Mouse (Mus musculus): ENCODE measurements around the gene Dapk1.

The Dapk1 gene

DNA sequence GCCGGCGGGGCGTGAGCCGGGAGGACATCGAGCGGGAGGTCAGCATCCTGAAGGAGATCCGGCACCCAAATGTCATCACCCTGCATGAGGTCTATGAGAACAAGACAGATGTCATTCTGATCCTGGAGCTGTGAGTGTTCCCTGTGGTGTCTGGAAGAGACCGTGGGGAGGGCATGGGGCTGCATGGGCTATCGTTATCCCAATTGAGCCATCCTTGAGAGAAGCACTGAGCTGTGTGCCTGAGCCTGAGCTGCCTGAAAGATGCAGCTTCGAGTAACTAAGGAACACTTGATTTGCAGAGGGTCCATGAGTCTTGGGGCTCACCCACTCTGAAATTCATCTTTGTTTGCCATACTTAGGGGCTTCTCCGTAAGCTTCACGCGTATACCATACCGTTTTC is 94.6 kb downstream of the Dapk1 start:
- no peak for DNase-seq

DNA sequence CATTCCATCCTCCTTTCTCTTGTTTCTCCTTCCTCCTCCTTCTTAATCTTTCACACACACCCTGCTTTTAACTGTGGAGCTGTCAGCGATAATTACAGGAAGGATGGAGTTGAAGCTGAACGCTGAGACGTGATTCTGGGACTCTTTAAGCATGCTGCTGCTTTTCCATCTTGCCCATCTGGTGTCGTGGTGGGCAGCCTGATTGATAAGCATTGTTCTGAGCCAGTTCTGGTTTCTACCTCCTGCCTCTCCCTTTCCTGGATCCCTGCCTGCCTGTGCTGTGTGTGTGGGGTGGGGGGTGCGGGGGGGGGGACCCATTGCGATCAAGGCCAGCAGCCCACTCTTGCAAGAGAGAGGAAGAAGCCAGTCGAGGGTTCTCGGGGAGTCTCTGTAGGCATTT is 95.0 kb downstream of the Dapk1 start:
- DNase-seq = no peak

- no peak for DNase-seq
Measured at GRCm38 (mm10) chr13:60698021-60698420, 96.3 kb downstream of the Dapk1 start.

- no peak for DNase-seq
Measured at GRCm38 (mm10) chr13:60701671-60702171, 100.0 kb downstream of the Dapk1 start.

- peak; percentile 55 for DNase-seq
Measured at GRCm38 (mm10) chr13:60707541-60708468, 106.1 kb downstream of the Dapk1 start.

DNA sequence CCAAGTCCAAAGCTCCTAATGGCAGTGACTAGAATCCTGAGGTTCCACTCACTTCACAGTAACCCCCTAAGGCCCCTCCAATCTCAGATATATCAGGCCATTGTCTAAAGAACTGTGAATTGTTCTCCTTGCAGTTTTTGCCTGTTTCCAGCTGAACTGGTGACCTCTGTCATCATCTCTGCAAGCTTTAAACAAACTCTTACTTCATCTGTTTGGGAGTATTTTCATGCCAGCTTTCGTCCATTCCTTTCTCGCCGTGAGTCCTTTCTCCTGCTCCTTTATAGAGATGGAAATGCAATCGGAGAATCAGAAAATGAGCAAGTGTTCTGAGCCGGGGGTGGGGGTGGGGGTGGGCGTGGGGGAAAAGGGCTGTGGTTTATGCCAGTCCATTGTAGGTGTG is 107.4 kb downstream of the Dapk1 start:
- DNase-seq = no peak

DNA sequence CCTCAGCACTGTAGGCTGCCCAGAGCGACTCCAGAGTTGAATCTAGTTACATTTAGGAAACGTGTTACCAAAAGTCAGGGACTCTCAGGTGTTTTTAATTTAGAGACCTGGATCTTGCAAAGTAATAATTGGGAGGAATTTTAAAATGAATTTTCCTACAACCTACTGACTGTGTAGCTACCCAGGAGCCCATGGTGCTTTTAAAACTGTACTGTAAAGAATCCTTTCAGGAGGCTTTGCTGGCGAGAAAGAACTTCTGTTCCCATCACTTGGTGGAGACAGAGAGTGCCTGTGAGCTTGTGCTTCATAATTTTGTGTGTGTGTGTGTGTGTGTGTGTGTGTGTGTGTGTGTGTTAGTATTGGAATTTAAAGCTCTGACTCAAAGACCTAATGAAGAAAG is 109.2 kb downstream of the Dapk1 start:
- DNase-seq = no peak

GRCm38 (mm10) chr13:60713537-60713936 is 111.8 kb downstream of the Dapk1 start:
- no peak for DNase-seq

DNA sequence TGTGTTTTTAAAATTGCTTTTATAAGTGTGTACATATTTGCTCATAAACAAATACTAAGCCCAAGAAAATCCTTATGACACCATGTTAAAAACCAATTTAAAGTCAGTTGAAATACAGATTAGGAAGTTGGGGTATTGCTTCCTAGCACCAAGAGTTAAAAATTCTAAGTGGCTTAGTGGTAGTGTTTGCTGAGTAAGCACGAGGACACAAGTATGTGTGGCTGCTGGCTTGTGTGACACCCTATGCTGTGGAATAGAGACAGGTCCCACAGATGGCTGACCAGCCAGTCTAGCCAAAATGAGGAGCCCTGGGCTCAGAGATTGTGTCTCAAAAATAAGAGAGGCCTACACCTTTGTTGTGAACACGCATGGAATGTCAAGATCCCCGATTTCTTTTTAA is 114.4 kb downstream of the Dapk1 start:
- DNase-seq = no peak

GRCm38 (mm10) chr13:60717421-60717820 is 115.7 kb downstream of the Dapk1 start:
- DNase-seq = no peak

GRCm38 (mm10) chr13:60719581-60719980 is 117.8 kb downstream of the Dapk1 start:
- DNase-seq = no peak

DNA sequence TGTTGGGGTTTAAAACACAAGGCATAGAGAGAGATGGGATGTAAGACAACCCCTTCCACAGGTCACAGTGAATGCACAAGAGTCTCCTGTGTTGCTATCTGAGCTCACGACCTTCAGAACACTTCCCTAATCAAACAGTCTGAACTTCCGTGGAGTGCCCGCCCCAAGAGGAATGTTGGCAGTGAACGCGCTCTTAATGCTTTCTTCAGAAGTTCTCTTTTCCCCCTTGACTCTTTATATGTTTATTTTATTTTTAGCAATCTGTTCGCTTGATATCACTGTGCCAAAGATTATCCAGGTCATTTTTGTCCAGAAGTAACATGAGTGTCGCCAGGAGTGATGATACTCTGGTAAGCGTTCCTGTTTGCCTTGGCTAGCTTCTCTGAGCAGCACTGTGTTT is 121.0 kb downstream of the Dapk1 start:
- no peak for DNase-seq

DNA sequence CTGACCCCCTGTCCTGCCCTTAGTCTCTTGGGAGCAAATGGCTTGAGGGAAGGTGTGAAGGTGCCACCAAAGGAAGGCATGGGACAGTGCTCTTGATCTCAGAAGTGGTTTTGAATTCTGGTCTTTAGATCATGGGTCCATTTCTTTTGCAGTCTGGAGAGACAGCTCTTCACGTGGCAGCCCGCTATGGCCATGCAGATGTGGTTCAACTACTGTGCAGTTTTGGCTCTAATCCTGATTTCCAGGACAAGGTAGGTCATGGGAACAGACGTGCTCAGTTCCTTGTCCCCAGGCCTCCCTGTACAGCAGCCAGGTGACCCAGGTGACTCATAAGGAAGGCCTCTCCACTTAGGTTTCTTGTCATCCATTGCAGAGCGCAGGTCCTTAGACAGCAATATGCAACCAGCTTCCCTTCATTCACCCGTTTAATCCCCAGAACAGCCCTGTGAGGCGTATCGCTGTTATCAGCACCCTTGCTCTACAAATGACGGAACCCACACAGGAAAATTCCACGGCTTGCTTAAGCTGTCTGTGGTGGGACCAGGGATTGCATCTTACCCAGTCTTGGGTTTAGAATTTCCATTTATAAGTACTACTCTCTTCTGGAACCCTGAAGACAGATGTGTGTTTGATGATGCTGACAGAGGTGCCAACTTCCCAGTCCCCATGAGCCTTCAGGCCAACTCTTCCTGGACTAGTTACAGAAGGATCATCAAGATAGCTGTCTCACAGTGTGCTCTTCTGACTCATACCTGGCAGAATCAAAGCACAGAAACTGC is 126.7 kb downstream of the Dapk1 start:
- DNase-seq = no peak

DNA sequence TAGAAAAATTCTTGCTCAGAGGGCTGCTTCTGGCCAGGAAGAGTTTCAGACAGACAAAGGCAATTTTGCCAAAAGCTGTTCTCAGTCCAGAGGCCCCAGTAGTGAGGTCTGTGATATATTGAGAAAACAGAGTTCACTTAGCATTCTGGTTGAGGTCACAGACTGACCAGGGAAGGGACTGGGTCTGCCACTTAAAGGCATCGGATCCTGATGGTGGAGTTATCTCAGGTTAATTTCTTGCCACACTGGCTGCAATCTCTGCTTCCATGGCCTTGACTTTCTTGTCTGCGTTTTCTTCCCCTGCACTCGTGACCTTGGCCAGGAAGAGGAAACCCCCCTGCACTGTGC is 127.3 kb downstream of the Dapk1 start:
- no peak for DNase-seq

- DNase-seq = no peak
Measured at GRCm38 (mm10) chr13:60730587-60730986, 128.8 kb downstream of the Dapk1 start.

DNA sequence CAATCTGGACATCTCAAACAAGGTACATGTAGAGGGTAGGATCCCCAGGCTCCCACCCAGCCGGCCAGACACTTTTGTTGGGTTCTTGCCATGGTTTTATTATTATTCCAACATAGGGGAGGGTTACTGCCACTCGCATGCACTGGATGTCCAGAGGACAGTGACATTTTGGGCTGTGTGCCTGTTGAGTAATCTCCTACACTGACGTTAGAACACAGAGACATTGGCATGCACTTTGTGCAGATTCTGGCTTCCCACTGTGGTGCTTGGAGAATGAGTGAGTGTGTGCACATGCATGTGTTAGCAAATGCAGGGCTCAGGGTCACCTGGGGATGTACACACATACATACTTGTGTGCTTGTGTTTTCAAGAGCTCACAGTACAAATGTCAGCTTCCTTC is 129.3 kb downstream of the Dapk1 start:
- DNase-seq = no peak

DNA sequence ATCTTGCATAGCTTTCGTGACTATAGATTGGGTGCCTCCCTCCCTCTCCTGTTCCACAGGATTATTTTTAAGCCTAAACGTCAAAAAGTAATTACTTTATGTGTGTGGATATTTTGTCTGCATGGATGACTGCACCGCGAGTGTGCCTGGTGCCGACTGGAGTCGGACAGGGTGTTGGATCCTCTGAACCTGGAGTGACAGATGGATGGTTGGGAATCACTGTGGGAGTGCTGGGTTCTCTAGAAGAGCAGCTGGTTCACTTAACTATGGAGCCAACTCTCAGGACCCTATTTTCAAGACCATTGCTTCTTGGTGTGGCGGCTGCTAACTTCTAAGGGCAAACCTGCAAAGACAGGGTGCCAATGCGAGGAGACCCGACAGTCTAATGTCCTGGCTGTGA is 133.6 kb downstream of the Dapk1 start:
- peak; percentile 55 for DNase-seq

- DNase-seq = no peak
Measured at GRCm38 (mm10) chr13:60736421-60737105, 134.8 kb downstream of the Dapk1 start.

DNA sequence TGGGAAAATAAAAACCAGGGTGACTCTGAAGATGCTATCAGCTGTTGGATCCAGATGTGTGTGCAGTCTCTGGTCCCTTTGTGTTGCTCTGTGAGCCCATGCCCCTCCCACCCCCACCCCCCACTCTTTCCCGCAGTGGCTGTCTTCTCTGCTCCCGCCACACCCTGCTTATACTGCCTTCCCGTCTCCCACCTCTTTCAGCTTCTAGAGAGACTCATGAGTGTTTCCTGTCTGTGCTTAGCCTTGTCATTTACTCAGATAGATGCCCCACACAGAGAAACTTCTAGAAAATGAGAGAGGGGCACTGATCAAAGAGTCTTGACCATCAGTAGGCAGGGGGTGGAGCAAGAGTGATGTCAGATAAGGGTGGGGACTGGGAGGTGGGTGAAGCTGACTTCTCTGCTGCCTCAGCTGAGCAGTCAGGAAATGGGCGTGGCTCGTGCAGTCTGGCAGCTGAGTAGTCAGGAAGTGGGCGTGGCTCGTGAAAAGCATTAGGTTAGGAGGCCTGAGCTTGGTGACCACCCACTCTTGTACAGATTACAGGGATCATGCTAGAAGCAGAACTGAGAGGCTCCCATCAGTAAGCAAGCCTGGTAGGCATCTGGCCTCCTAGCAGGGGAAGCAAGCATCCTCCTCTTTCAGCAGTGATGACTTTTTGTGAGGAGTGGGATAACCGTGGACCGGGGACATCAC is 136.0 kb downstream of the Dapk1 start:
- peak; percentile 30 for DNase-seq

DNA sequence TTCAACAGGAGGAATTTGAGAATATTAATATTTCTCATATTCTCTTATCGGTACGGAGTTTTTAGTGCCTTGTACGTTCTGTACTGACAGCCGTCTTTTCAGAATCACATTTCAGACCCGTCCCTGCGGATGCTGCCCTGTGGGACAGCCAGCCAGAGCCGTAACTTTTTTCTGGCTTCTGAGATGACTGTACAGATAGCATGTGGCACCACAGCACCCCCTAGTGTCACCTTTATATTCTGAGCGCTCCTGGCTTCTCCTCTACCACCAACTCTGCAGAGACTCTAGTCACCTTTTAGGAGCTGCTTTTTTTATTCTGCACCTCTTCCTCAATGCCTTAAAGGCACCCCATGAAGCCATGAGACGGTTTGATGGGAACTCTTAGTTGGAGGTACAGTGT is 136.7 kb downstream of the Dapk1 start:
- DNase-seq = peak; percentile 41

DNA sequence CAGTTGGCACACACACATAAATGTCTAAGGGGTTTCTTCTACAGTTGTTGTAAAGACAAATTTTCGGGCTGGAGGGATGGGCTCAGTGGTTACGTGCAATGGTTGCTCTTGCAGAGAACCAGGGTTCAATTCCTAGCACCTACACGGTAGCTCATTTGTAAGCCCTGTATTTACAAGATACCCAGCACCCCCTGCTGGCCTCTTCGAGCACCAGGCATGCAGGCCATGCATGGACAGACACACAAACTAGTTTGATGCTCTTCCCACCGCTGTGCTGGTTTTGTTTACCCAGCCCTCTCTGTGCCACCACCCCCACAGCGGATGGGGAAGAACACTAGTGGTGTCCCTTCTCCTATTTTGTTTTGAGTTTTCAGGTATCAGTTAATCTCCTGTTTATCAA is 138.5 kb downstream of the Dapk1 start:
- no peak for DNase-seq

DNA sequence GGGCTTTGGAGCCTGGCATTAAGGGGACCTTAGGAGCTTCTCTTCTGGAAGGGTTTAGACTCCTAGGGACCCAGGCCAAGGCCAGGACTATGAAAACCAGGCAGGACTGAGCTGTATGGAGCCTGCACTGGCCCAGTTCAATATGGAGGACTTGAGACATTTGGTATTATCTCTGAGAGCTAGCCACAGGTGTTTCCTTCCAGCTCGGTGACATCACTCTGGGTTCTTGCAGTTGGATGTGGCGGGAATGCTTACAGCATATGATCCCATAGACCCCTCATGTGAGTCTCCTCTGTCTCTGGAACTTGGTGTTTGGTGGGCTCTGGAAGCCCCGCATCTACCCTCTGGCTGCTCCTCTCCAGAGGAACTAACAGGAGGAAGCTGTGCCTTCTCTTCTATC is 140.9 kb downstream of the Dapk1 start:
- DNase-seq = no peak
